Mouse (Mus musculus) bone marrow macrophage, adult 2 months (primary cell): ENCODE measurements at regions not wholly inside any gene's neighbourhood (a gene's known extent, or its start where the extent isn't known, plus 50 kb on each side); places are given as distances from the start of the nearest gene placed in this dataset.

Source experiments
- CTCF ChIP-seq: IDR thresholded peaks from 2 replicates; pipeline ENCODE4 v1.5.1; 2012; ENCODE audit warnings: low read depth, mild to moderate bottlenecking, low read length, moderate library complexity
- POLR2A ChIP-seq: IDR thresholded peaks from 2 replicates; pipeline ENCODE4 v1.6.1; 2012; ENCODE audit warnings: mild to moderate bottlenecking, low read depth, low read length, borderline replicate concordance

DNA sequence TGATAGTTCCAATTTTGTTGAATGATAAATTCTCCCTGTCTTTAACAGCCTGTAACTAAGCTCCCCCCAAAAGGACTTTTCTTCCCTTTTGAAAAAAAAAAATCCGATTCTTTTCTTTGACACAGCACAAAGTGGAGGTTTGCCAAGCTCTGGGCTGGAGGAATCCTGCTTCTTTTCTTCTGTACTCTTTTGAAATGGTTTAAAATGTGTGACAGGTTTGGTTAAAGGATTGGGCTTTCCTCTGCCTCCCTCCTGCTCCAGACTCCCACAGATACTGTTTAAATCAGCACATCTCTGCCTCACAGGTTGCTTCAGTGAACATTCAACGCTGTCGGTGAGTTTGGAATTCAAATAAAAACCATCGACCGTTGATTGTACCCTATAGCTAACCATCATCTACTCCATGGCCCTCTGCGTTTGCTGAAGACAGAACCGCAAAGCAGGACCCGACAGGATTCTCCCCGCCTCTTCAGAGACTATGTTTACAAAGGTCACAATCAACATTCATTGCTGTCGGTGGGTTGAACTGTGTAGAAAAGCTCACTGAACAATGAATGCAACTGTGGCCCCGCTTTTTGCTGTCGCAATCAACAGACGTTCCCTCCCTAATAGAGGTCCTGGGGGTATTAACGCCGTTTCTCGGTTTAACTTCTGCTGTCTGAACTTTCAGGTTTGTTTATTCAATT is 209.2 kb downstream of the Ptprc start:
- TF ChIP-seq CTCF: no peak
- TF ChIP-seq POLR2A: no peak
